Mouse (Mus musculus) spleen, adult 2 months (tissue): ENCODE data around the gene Rbp7.

Experiments used
- CTCF ChIP-seq: fragments of 200-500 bp; IDR thresholded peaks from 2 replicates; pipeline ENCODE4 v1.5.1; 2011; ENCODE audit warnings: mild to moderate bottlenecking, inconsistent platforms; ENCODE audit not compliant: insufficient read depth, insufficient read length, insufficient replicate concordance; ENCODE audit errors: extremely low read depth
- POLR2A ChIP-seq: fragments of 200-500 bp; IDR thresholded peaks from 2 replicates; pipeline ENCODE4 v1.6.1; 2011; ENCODE audit warnings: low read depth, low read length, inconsistent platforms

DNA sequence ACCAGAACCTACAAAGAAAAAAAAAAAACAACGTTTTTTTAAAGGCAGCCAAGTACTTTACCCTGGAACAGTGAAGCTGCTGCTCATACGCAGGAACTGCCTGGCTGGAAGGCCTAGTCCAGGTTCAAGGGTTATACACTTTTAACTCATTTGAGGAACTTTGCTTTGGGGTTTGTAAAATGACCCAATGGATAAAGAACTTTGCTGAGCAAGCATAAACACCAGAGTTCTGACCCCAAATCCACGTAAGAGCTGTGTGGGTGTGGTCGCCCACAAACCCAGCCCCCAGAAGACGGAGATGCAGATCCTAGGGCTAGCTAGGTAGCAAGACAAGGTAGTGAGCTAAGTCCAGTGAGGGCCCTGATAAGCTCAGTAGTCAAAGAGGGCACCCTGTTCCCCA is 47.3 kb downstream of the Rbp7 start:
- TF ChIP-seq CTCF: no peak
- TF ChIP-seq POLR2A: no peak
